Mouse (Mus musculus) common myeloid progenitor, adult 5-6 weeks (primary cell): ENCODE data around the gene Ly6g6f. TPM values are rescaled to one million over a fixed set of nuclear protein-coding genes. Genes with fewer than 3 reads are reported as not detected.
"Not testable (repeated sequence)": the region's sequence is repeated elsewhere in the genome, so short reads cannot be mapped to it uniquely, and the experiment has no call there.

ENCODE experiments used
- ATAC-seq: replicated peaks from 2 replicates; pipeline ENCODE4 v1.8.0; 2016; ENCODE audit warnings: low read depth, mild to moderate bottlenecking, moderate TSS enrichment, inconsistent platforms; ENCODE audit not compliant: poor library complexity, severe bottlenecking
- total RNA-seq: library from RNA; stranded (forward); fragments of 200-1000, 187-1606 nt; gene quantifications from 2 replicates; pipeline ENCODE4 v1.2.3, GENCODE M21; 2017

The Ly6g6f gene
- total RNA-seq, 1 experiment from 2014 or later, result not detected

DNA sequence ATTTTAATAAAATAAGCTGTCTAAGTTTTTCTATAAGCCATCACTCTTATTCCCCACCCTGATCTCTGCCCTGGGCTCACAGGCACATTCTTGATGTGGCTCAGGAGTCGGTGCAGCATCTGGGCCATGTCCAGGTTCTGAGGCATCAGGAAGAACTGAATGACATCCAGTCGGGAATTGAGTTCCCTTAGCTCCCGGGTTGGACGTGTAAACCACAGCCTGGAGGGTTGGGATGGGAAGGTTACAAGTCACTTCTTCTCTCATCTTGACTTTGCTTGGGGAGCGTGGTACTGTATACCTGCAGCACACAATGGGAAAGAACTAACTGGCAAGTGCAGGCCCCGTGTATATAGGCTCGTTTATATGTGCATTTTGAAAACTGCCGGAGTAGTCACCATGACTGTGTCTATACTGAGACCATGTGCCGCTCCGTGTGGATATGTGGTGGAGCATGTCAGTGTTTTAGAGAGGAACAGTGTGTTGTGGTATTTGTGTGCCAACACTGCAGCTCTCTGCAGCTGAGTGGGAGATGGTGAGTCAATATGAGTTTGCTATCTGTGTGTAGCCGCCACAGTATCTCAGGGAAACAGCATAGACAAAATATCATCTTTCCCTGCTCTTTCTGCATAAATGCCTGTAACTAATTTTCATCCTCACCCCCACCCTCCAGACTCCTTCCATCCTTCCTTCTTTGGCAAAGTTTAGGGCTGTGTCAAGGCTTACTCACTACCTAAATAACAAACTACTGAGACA is 46.1 kb downstream of the Ly6g6f start:
- no peak for ATAC-seq

DNA sequence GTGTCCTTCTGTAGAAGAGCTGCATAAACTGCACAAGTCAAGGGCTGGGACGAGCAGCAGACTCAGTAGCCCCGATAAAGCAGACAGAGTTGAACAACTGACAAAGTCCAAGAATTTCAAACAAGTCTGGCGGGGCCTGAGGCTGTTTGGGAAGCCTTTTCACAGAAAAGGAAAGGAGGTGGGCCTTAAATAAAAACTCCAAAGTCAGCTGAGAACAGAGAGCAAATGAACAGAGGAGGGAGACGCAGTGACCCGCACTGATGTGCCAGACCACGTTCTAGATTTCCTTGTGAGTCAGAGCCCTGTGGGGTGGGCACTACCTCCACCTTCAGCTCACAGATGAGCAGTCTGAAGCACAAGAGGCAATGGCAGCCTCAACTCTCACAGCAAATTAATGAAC is 50.5 kb downstream of the Ly6g6f start:
- no peak for ATAC-seq

DNA sequence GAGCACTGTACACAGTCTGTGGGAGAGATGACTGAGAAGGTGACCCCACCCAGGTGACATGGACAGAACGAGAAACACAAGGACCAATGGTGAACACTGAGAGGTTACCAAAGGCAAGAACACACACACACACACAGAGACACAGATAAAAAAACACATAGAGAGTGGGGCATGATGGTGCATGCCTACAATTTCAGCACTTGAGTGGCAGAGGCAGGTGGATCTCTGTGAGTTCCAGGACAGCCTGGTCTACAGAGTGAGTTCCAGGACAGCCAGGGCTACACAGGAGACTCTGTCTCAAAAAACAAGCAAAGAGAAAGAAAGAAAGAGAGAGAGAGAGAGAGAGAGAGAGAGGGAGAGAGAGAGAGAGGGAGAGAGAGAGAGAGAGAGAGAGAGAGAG is 51.7 kb downstream of the Ly6g6f start:
- ATAC-seq, result not testable (repeated sequence)

DNA sequence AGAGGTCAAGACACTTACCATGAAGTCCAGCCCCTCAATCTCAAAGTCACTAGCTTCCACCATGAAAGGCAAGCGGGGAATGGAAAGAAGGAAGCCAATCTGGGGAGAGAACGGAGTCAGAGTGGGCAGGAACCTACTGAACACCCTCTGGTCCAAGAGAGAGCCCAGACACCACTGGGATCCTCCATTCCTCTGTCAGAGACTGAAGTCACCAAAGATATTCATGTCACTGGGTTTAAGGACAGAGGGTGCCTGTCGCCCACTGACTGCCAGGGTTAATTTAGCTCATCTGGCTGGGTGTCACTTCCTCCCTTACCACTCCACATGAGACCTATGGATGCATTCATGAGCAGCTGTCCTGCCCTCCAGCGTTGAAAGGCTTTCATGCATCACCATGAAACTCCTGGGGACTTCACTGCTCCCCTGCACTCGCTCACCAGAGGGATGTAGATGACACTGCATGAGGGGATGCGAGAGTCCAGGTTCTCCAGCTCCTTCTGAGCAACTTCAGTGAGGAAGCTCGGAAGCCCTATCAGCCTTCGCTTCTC is 53.0 kb downstream of the Ly6g6f start:
- 0 out of 2 replicates have a peak, but pooled peaks have one; percentile 19 for ATAC-seq

DNA sequence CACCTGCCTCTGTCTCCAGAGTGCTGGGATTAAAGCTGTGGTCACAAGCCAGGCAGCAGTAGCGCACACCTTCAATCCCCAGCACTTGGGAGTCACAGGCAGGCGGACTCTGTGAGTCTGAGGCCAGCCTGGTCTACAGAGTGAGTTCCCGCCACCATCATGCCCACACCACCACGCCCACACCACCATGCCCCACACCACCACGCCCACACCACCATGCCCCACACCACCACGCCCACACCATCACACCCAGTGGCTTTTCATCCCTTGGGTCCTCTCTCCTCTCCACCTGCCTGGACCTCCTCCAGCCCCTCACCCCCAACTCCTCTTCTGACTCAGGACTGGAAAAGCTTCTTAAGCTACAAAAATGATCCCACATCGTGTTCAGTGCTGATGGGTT is 53.5 kb downstream of the Ly6g6f start:
- ATAC-seq, result no peak

DNA sequence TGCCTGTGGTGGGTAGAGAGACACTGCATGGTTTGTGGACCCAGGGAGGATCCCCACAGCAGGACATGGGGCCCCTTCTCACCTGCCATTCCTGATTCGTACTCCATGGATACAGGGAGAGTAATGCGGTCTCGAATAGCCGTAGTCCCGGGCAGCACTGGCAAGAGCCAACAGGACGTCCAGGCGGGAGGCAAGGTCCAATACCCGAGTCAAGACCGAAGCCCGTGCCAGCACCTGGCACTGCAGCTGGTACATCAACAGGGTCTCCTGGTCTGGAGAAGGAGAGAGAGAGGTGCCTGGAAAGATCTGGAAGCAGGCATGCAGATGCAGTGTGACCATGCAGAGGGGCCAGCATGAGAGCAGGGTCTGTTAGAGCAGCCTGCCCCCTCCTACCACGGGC is 54.1 kb downstream of the Ly6g6f start:
- ATAC-seq, result no peak

Other genes starting within 250 kb of the Ly6g6f start
- gene Stk19, start 248.7 kb downstream of the Ly6g6f start, total RNA-seq, result 10.0 and 32.9 TPM in 2 replicates
- 21.2 and 27.9 TPM in 2 replicates for gene Dxo, start 248.6 kb downstream of the Ly6g6f start, total RNA-seq
- gene Skiv2l, start 235.4 kb downstream of the Ly6g6f start, total RNA-seq, result 28.9 and 33.8 TPM in 2 replicates
- gene Nelfe, start 235.2 kb downstream of the Ly6g6f start, total RNA-seq, result 39.6 and 41.9 TPM in 2 replicates
- not detected in 2 replicates for gene Cfb, start 223.1 kb downstream of the Ly6g6f start, total RNA-seq
- gene Zbtb12, start 206.1 kb downstream of the Ly6g6f start, total RNA-seq, result 11.1 and 16.2 TPM in 2 replicates
- gene Gm20547, start 203.6 kb downstream of the Ly6g6f start, total RNA-seq, result not detected in 2 replicates
- gene C2, start 187.3 kb downstream of the Ly6g6f start, total RNA-seq, result 2.8 and 10.0 TPM in 2 replicates
- 96.6 and 107 TPM in 2 replicates for gene Ehmt2, start 187.1 kb downstream of the Ly6g6f start, total RNA-seq
- not detected in 2 replicates for gene Slc44a4, start 171.1 kb downstream of the Ly6g6f start, total RNA-seq
- gene Neu1, start 154.4 kb downstream of the Ly6g6f start, total RNA-seq, result 3.4 and 5.0 TPM in 2 replicates
- gene Hspa1b, start 126.4 kb downstream of the Ly6g6f start, total RNA-seq, result 79.3 and 84.3 TPM in 2 replicates
- gene Gm20481, start 115.7 kb downstream of the Ly6g6f start, total RNA-seq, result not detected in 2 replicates
- gene Hspa1a, start 113.5 kb downstream of the Ly6g6f start, total RNA-seq, result 33.5 and 47.4 TPM in 2 replicates
- 0.63 TPM in 1 of 2 replicates, not detected in the other for gene Hspa1l, start 112.9 kb downstream of the Ly6g6f start, total RNA-seq
- gene Lsm2, start 103.7 kb downstream of the Ly6g6f start, total RNA-seq, result 26.9 and 34.1 TPM in 2 replicates
- gene Vars, start 84.6 kb downstream of the Ly6g6f start, total RNA-seq, result 174 and 210 TPM in 2 replicates
- 0.32 TPM in 1 of 2 replicates, not detected in the other for gene Vwa7, start 69.0 kb downstream of the Ly6g6f start, total RNA-seq
- gene Sapcd1, start 57.6 kb downstream of the Ly6g6f start, total RNA-seq, result 1.2 and 4.4 TPM in 2 replicates
- gene Msh5, start 38.9 kb downstream of the Ly6g6f start, total RNA-seq, result 3.8 and 4.2 TPM in 2 replicates
- gene Clic1, start 35.6 kb downstream of the Ly6g6f start, total RNA-seq, result 214 and 220 TPM in 2 replicates
- gene Ddah2, start 26.6 kb downstream of the Ly6g6f start, total RNA-seq, result 21.3 and 26.7 TPM in 2 replicates
- gene Ly6g6c, start 20.2 kb downstream of the Ly6g6f start, total RNA-seq, result not detected in 2 replicates
- not detected in 2 replicates for gene Mpig6b, start 19.4 kb downstream of the Ly6g6f start, total RNA-seq
- gene Ly6g6e, start 8.7 kb downstream of the Ly6g6f start, total RNA-seq, result not detected in 2 replicates
- gene Ly6g6d, start 7.5 kb downstream of the Ly6g6f start, total RNA-seq, result not detected in 2 replicates
- 33.1 and 38.8 TPM in 2 replicates for gene Abhd16a, start 3.7 kb upstream of the Ly6g6f start, total RNA-seq
- not detected in 2 replicates for gene Ly6g5c, start 22.7 kb upstream of the Ly6g6f start, total RNA-seq
- not detected in 2 replicates for gene Ly6g5b, start 29.8 kb upstream of the Ly6g6f start, total RNA-seq
- gene Gpank1, start 35.8 kb upstream of the Ly6g6f start, total RNA-seq, result 39.5 and 50.1 TPM in 2 replicates
- gene Csnk2b, start 36.4 kb upstream of the Ly6g6f start, total RNA-seq, result 286 and 306 TPM in 2 replicates
- 6.3 and 8.2 TPM in 2 replicates for gene D17H6S53E, start 40.8 kb upstream of the Ly6g6f start, total RNA-seq
- not detected in 2 replicates for gene Apom, start 46.4 kb upstream of the Ly6g6f start, total RNA-seq
- 58.8 and 103 TPM in 2 replicates for gene Bag6, start 49.6 kb upstream of the Ly6g6f start, total RNA-seq
- 74.7 and 110 TPM in 2 replicates for gene Prrc2a, start 79.3 kb upstream of the Ly6g6f start, total RNA-seq
- 4.7 and 5.4 TPM in 2 replicates for gene Aif1, start 90.5 kb upstream of the Ly6g6f start, total RNA-seq
- 44.3 and 51.6 TPM in 2 replicates for gene Lst1, start 102.8 kb upstream of the Ly6g6f start, total RNA-seq
- gene Ltb, start 108.8 kb upstream of the Ly6g6f start, total RNA-seq, result 1.1 and 1.8 TPM in 2 replicates
- gene Tnf, start 116.4 kb upstream of the Ly6g6f start, total RNA-seq, result 9.4 and 11.3 TPM in 2 replicates
- not detected in 2 replicates for gene Lta, start 119.7 kb upstream of the Ly6g6f start, total RNA-seq
- gene Gm16181, start 135.2 kb upstream of the Ly6g6f start, total RNA-seq, result not detected in 2 replicates
- 1.6 and 1.8 TPM in 2 replicates for gene Atp6v1g2, start 148.1 kb upstream of the Ly6g6f start, total RNA-seq
- gene Nfkbil1, start 150.2 kb upstream of the Ly6g6f start, total RNA-seq, result 5.2 and 7.0 TPM in 2 replicates
- 199 and 218 TPM in 2 replicates for gene Ddx39b, start 156.1 kb upstream of the Ly6g6f start, total RNA-seq
- 427 and 466 TPM in 2 replicates for gene H2-D1, start 177.1 kb upstream of the Ly6g6f start, total RNA-seq
- gene H2-Q1, start 234.8 kb upstream of the Ly6g6f start, total RNA-seq, result 0.05 TPM in 1 of 2 replicates, not detected in the other